ENCODE assay signal across 13 mouse cellular contexts in genomic region chr7:89380935-89381705, GRCm38 (mm10). TPM values are rescaled to one million over a fixed set of nuclear protein-coding genes. Genes with fewer than 3 reads are reported as not detected.
DNase-seq lines count a peak whose midpoint lies in the region; ATAC-seq and TF ChIP-seq lines count a peak whose summit lies in the region.
"Had no signal": no experiment of that assay in that cellular context is flagged by ENCODE, and none has a peak within 500 bp of the region (broad histone marks: within the 10 kb centered on the region; RNA-seq: fewer than 3 reads in every experiment).

No protein-coding gene starts in this region.

- no peak for TF ChIP-seq CTCF in kidney, postnatal 0 days (IDR thresholded peaks at IDR 0.05; ENCODE audit: low read depth)

- 0 out of 2 replicates have a peak, but pooled peaks cover 9% of the 10 kb centered on the region for H3K4me1 ChIP-seq in heart, embryonic 10.5 days
- H3K4me1 ChIP-seq in kidney, postnatal 0 days (replicated peaks; ENCODE audit: insufficient read depth, low read length) = peaks cover 8% of the 10 kb centered on the region; the same call in 1 of the 2 replicates
- peaks cover 15% of the 10 kb centered on the region for H3K4me1 ChIP-seq in limb, embryonic 12.5 days (replicated peaks)
- no peaks in the 10 kb centered on the region for H3K4me1 ChIP-seq in forebrain, embryonic 13.5 days
- H3K4me1 ChIP-seq: forebrain, embryonic 15.5 days had no signal

- 0 out of 2 replicates have a peak overlapping the region, but pooled peaks have one; percentile 15 for H3K9ac ChIP-seq in kidney, postnatal 0 days (ENCODE audit: low read depth, low read length)
- H3K9ac ChIP-seq in limb, embryonic 12.5 days (replicated peaks) = no peak overlapping the region
- no peak overlapping the region for H3K9ac ChIP-seq in forebrain, embryonic 13.5 days
- H3K9ac ChIP-seq: embryonic facial prominence, embryonic 12.5 days; forebrain, embryonic 15.5 days had no signal

- H3K27ac ChIP-seq in heart, embryonic 10.5 days = no peak overlapping the region
- H3K27ac ChIP-seq in kidney, postnatal 0 days = peak overlapping the region; percentile 74
- H3K27ac ChIP-seq in limb, embryonic 12.5 days = peak overlapping the region; percentile 87
- H3K27ac ChIP-seq in forebrain, embryonic 13.5 days = no peak overlapping the region
- H3K27ac ChIP-seq: embryonic facial prominence, embryonic 12.5 days; forebrain, embryonic 15.5 days had no signal

- peak; percentile 56 for DNase-seq in heart, embryonic 10.5 days (ENCODE audit: low spot score)
- no peak for DNase-seq in heart, adult 11 months
- DNase-seq in kidney, postnatal 0 days (ENCODE audit: low spot score) = peak; percentile 65
- DNase-seq in kidney, adult 8-10 months = no peak
- DNase-seq in adipocyte (ENCODE audit: low spot score) = peak; percentile 26
- DNase-seq in cerebellum, adult 8-10 months = no peak
- DNase-seq: cerebellum, adult 9-10 months; liver; thymus, postnatal 25 days had no signal

- no peaks in the 10 kb centered on the region for H3K36me3 ChIP-seq in heart, embryonic 10.5 days
- no peaks in the 10 kb centered on the region for H3K36me3 ChIP-seq in kidney, postnatal 0 days (ENCODE audit: insufficient read depth, low read length)
- H3K36me3 ChIP-seq in limb, embryonic 12.5 days = no peaks in the 10 kb centered on the region
- H3K36me3 ChIP-seq in forebrain, embryonic 13.5 days (ENCODE audit: poor library complexity, severe bottlenecking) = no peaks in the 10 kb centered on the region
- H3K36me3 ChIP-seq: embryonic facial prominence, embryonic 12.5 days; forebrain, embryonic 15.5 days had no signal

- no peak overlapping the region for H3K4me2 ChIP-seq in kidney, postnatal 0 days (ENCODE audit: low read length)
- H3K4me2 ChIP-seq in limb, embryonic 12.5 days = no peak overlapping the region
- H3K4me2 ChIP-seq in forebrain, embryonic 13.5 days = no peak overlapping the region
- H3K4me2 ChIP-seq: embryonic facial prominence, embryonic 12.5 days; forebrain, embryonic 15.5 days had no signal

- H3K4me3 ChIP-seq in heart, embryonic 10.5 days = no peak overlapping the region
- H3K4me3 ChIP-seq in kidney, postnatal 0 days (replicated peaks; ENCODE audit: low read depth, low read length) = no peak overlapping the region
- no peak overlapping the region for H3K4me3 ChIP-seq in limb, embryonic 12.5 days (replicated peaks)
- no peak overlapping the region for H3K4me3 ChIP-seq in forebrain, embryonic 13.5 days
- H3K4me3 ChIP-seq: embryonic facial prominence, embryonic 12.5 days; forebrain, embryonic 15.5 days had no signal

- WGBS in heart, embryonic 10.5 days = 54% methylated on average over 7 of the region's 7 CpGs
- 19% methylated on average over 7 of the region's 7 CpGs for WGBS in kidney, postnatal 0 days
- WGBS in limb, embryonic 12.5 days = 35% methylated on average over 7 of the region's 7 CpGs
- 40% methylated on average over 7 of the region's 7 CpGs for WGBS in forebrain, embryonic 13.5 days

- H3K9me3 ChIP-seq in heart, embryonic 10.5 days = no peaks in the 10 kb centered on the region
- H3K9me3 ChIP-seq in kidney, postnatal 0 days (replicated peaks; ENCODE audit: low read length) = no peaks in the 10 kb centered on the region
- no peaks in the 10 kb centered on the region for H3K9me3 ChIP-seq in limb, embryonic 12.5 days
- no peaks in the 10 kb centered on the region for H3K9me3 ChIP-seq in forebrain, embryonic 13.5 days (replicated peaks)
- H3K9me3 ChIP-seq: embryonic facial prominence, embryonic 12.5 days; forebrain, embryonic 15.5 days had no signal

- no peak for ATAC-seq in kidney, postnatal 0 days (replicated peaks; ENCODE audit: low FRiP score, low read depth)
- no peak for ATAC-seq in limb, embryonic 12.5 days (ENCODE audit: insufficient number of reproducible peaks, insufficient read depth, low FRiP score, low TSS enrichment, low read depth)
- no peak for ATAC-seq in forebrain, embryonic 13.5 days
- ATAC-seq: forebrain, embryonic 15.5 days had no signal

- H3K27me3 ChIP-seq in heart, embryonic 10.5 days (ENCODE audit: insufficient read depth, poor library complexity, severe bottlenecking) = no peaks in the 10 kb centered on the region
- no peaks in the 10 kb centered on the region for H3K27me3 ChIP-seq in kidney, postnatal 0 days (ENCODE audit: insufficient read depth, low read length)
- H3K27me3 ChIP-seq in limb, embryonic 12.5 days = no peaks in the 10 kb centered on the region
- H3K27me3 ChIP-seq in forebrain, embryonic 13.5 days = no peaks in the 10 kb centered on the region
- H3K27me3 ChIP-seq: embryonic facial prominence, embryonic 12.5 days; forebrain, embryonic 15.5 days had no signal

RNA-seq across cellular contexts. Expression of gene Tmem135, which starts 22.9 kb away (rescaled TPM):
- polyA plus RNA-seq in heart, embryonic 10.5 days (2016; fragmentation: Nextera tagmentation; extraction: Ambion mirVana) = 29.2 and 30.1 TPM in 2 replicates
- polyA plus RNA-seq in kidney, postnatal 0 days (2015; fragmentation: Nextera tagmentation; extraction: Ambion mirVana) = 41.6 and 45.5 TPM in 2 replicates
- polyA plus RNA-seq in limb, embryonic 12.5 days (2016; fragmentation: Nextera tagmentation; extraction: Ambion mirVana) = 20.6 and 25.0 TPM in 2 replicates
- 18.3 and 19.0 TPM in 2 replicates for polyA plus RNA-seq in forebrain, embryonic 13.5 days (2015; fragmentation: Nextera tagmentation; extraction: Ambion mirVana)

RNA-seq across cellular contexts. Expression of gene Fzd4, which starts 23.0 kb away (rescaled TPM):
- 9.2 and 9.7 TPM in 2 replicates for polyA plus RNA-seq in heart, embryonic 10.5 days (2016; fragmentation: Nextera tagmentation; extraction: Ambion mirVana)
- 29.6 and 30.9 TPM in 2 replicates for polyA plus RNA-seq in kidney, postnatal 0 days (2015; fragmentation: Nextera tagmentation; extraction: Ambion mirVana)
- 13.2 and 14.8 TPM in 2 replicates for polyA plus RNA-seq in limb, embryonic 12.5 days (2016; fragmentation: Nextera tagmentation; extraction: Ambion mirVana)
- 1.3 and 1.5 TPM in 2 replicates for polyA plus RNA-seq in forebrain, embryonic 13.5 days (2015; fragmentation: Nextera tagmentation; extraction: Ambion mirVana)

Comparison
In these comparisons a context has a peak if more than half of its experiments do, and no peak if none do; other contexts are left out.
1. DNase-seq: peak in heart, embryonic 10.5 days (single experiment), kidney, postnatal 0 days (single experiment) and adipocyte (single experiment); none in heart, adult 11 months (single experiment), kidney, adult 8-10 months (0 of 2) and cerebellum, adult 8-10 months (single experiment).
2. H3K27ac ChIP-seq: peak in kidney, postnatal 0 days (single experiment) and limb, embryonic 12.5 days (single experiment); none in heart, embryonic 10.5 days (single experiment) and forebrain, embryonic 13.5 days (single experiment).